In the genomic region with DNA sequence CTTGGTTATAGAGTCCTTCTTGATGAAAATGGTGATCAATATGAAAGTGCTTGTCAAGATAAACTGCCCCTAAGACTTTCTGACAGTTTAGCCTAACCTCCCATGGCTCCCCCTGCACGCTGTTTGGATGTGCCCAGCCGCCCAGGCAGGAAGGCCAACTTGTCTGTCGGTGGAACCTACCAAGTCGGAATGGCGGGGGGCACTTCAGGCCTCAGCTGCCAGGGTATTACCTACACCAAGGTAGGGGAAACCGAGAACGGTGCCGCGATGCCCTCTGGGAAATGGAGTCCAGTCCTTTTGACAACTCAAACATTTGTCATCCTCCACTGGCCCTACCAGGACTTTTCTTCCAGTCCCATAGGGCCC, we compare ENCODE assay signal across 8 mouse cellular contexts. TPM values are rescaled to one million over a fixed set of nuclear protein-coding genes. Genes with fewer than 3 reads are reported as not detected.
A peak's percentile ranks its signal among the peaks of the same experiment; 100 is the strongest.
DNase-seq lines count a peak whose midpoint lies in the region; ATAC-seq lines count a peak whose summit lies in the region.

No protein-coding gene starts in this region.

- ATAC-seq in hindbrain, embryonic 16.5 days = peak; percentile 97

- H3K79me2 ChIP-seq in macrophage (ENCODE audit: inconsistent target) = peaks cover 41% of the 10 kb centered on the region

- peak overlapping the region; percentile 77 for H3K4me2 ChIP-seq in hindbrain, embryonic 16.5 days (ENCODE audit: low read length)

- H3K9me3 ChIP-seq in hindbrain, embryonic 16.5 days (ENCODE audit: control insufficient read depth, low read length) = no peaks in the 10 kb centered on the region

- WGBS in hindbrain, embryonic 16.5 days = 0% methylated on average over 9 of the region's 9 CpGs
- WGBS in macrophage (ENCODE audit: missing documents) = 1% methylated on average over 9 of the region's 9 CpGs

- H3K36me3 ChIP-seq in hindbrain, embryonic 16.5 days (ENCODE audit: control insufficient read depth, insufficient read depth, low read length) = no peaks in the 10 kb centered on the region
- H3K36me3 ChIP-seq in macrophage (ENCODE audit: inconsistent target) = peaks cover 23% of the 10 kb centered on the region

- peak; percentile 98 for DNase-seq in T-cell, adult 2 months (ENCODE audit: low spot score)
- peak; percentile 99 for DNase-seq in cerebellum, postnatal 36 days
- DNase-seq in frontal cortex, postnatal 36 days (ENCODE audit: low spot score in 2 of 2) = peak; percentile 95 to 98
- DNase-seq in left cerebral cortex, adult 18-20 months (ENCODE audit: low spot score in 2 of 2) = peak; percentile 97 to 99
- DNase-seq in right cerebral cortex, adult 18-20 months = peak; percentile 98
- peak; percentile 62 for DNase-seq in urinary bladder, postnatal 10 days (ENCODE audit: low spot score)

- peak overlapping the region; percentile 93 for H3K27ac ChIP-seq in hindbrain, embryonic 16.5 days (ENCODE audit: low read depth, low read length)
- H3K27ac ChIP-seq in macrophage = peak overlapping the region; percentile 86

- H3K4me3 ChIP-seq in hindbrain, embryonic 16.5 days (ENCODE audit: low read length) = peak overlapping the region; percentile 87
- H3K4me3 ChIP-seq in macrophage (ENCODE audit: inconsistent target) = peak overlapping the region; percentile 49

- peak overlapping the region; percentile 92 for H3K9ac ChIP-seq in hindbrain, embryonic 16.5 days (ENCODE audit: low read depth, low read length)

- peaks cover 22% of the 10 kb centered on the region for H3K4me1 ChIP-seq in hindbrain, embryonic 16.5 days (ENCODE audit: control insufficient read depth, insufficient read depth, low read depth, low read length)

- H3K27me3 ChIP-seq in hindbrain, embryonic 16.5 days (replicated peaks; ENCODE audit: control insufficient read depth, insufficient read depth, low read length) = no peaks in the 10 kb centered on the region

RNA-seq across cellular contexts. Expression of a gene that starts 0.5 kb away (rescaled TPM):
- 49.9 and 56.3 TPM in 2 replicates for polyA plus RNA-seq in hindbrain, embryonic 16.5 days (2015; fragmentation: Nextera tagmentation; extraction: Ambion mirVana)
- total RNA-seq in left cerebral cortex, adult 18-20 months (2021) = 100 to 1,000 TPM; 222 to 228 TPM
- 100 to 1,000 TPM in 25 of 26 experiments, 10 to 100 TPM in 1; 89.2 to 720 (median 405) TPM for total RNA-seq in macrophage (2018; cell fraction: chromatin; rRNA removed)
- total RNA-seq in macrophage (2018; cell fraction: cytosol; rRNA removed) = 10 to 100 TPM; 18.5 to 84.2 (median 43.3) TPM
- 100 to 1,000 TPM in 20 of 26 experiments, 10 to 100 TPM in 6; 49.5 to 250 (median 171) TPM for total RNA-seq in macrophage (2018; cell fraction: nucleus; rRNA removed)
- polyA plus RNA-seq in macrophage (2018) = 26.3 to 50.4 TPM (median 31.9 TPM) in 3 replicates

RNA-seq across cellular contexts. Expression of a gene that starts 19.5 kb away (rescaled TPM):
- polyA plus RNA-seq in hindbrain, embryonic 16.5 days (2015; fragmentation: Nextera tagmentation; extraction: Ambion mirVana) = 2.6 and 3.1 TPM in 2 replicates
- total RNA-seq in left cerebral cortex, adult 18-20 months (2021) = 1 to 10 TPM; 3.5 to 3.6 TPM
- 100 to 1,000 TPM in 17 of 26 experiments, 10 to 100 TPM in 9; 44.8 to 435 (median 167) TPM for total RNA-seq in macrophage (2018; cell fraction: chromatin; rRNA removed)
- total RNA-seq in macrophage (2018; cell fraction: cytosol; rRNA removed) = 100 to 1,000 TPM in 10 of 26 experiments, 10 to 100 TPM in 16; 22.6 to 126 (median 60.1) TPM
- 100 to 1,000 TPM in 11 of 26 experiments, 10 to 100 TPM in 15; 27.3 to 217 (median 80.8) TPM for total RNA-seq in macrophage (2018; cell fraction: nucleus; rRNA removed)
- 28.4 to 67.5 TPM (median 35.9 TPM) in 3 replicates for polyA plus RNA-seq in macrophage (2018)

RNA-seq across cellular contexts. Expression of a gene that starts 19.6 kb away (rescaled TPM):
- 38.6 and 43.2 TPM in 2 replicates for polyA plus RNA-seq in hindbrain, embryonic 16.5 days (2015; fragmentation: Nextera tagmentation; extraction: Ambion mirVana)
- 10 to 100 TPM; 49.5 TPM for total RNA-seq in left cerebral cortex, adult 18-20 months (2021)
- total RNA-seq in macrophage (2018; cell fraction: chromatin; rRNA removed) = 100 to 1,000 TPM; 111 to 486 (median 266) TPM
- total RNA-seq in macrophage (2018; cell fraction: cytosol; rRNA removed) = 100 to 1,000 TPM; 147 to 636 (median 314) TPM
- total RNA-seq in macrophage (2018; cell fraction: nucleus; rRNA removed) = 100 to 1,000 TPM; 190 to 882 (median 476) TPM
- 154 to 178 TPM (median 169 TPM) in 3 replicates for polyA plus RNA-seq in macrophage (2018)

RNA-seq across cellular contexts. Expression of a gene that starts 53.7 kb away (rescaled TPM):
- 16.1 and 17.4 TPM in 2 replicates for polyA plus RNA-seq in hindbrain, embryonic 16.5 days (2015; fragmentation: Nextera tagmentation; extraction: Ambion mirVana)
- 10 to 100 TPM; 10.9 to 13.5 TPM for total RNA-seq in left cerebral cortex, adult 18-20 months (2021)
- total RNA-seq in macrophage (2018; cell fraction: chromatin; rRNA removed) = 10 to 100 TPM; 13.6 to 38.1 (median 23.1) TPM
- 1 to 10 TPM; 1.2 to 3.3 (median 1.8) TPM for total RNA-seq in macrophage (2018; cell fraction: cytosol; rRNA removed)
- 10 to 100 TPM in 22 of 26 experiments, 1 to 10 TPM in 4; 6.4 to 33.6 (median 17.4) TPM for total RNA-seq in macrophage (2018; cell fraction: nucleus; rRNA removed)
- polyA plus RNA-seq in macrophage (2018) = 1.8 to 5.3 TPM (median 5.2 TPM) in 3 replicates

Comparison
In these comparisons a context has a peak if more than half of its experiments do, and no peak if none do; other contexts are left out.
1. Peak in every context shown above with its lines: DNase-seq, ATAC-seq, H3K4me3 ChIP-seq and H3K27ac ChIP-seq.